Mouse (Mus musculus) heart, postnatal 36 days (tissue): ENCODE data around the gene Nagpa. TPM values are rescaled to one million over a fixed set of nuclear protein-coding genes. Genes with fewer than 3 reads are reported as not detected.

ENCODE experiments used
- DNase-seq, 2 experiments: peaks; one replicate each; pipeline ENCODE4 v3.0.0; 2021 to 2022
- intact Hi-C: fragments of 180-260 bp; cut with DNase I; formaldehyde crosslinking; loops from one replicate; pipeline ENCODE4 v1.15.1; 2025
- total RNA-seq, 2 experiments: library from RNA; stranded (reverse); gene quantifications; 2 replicates each; pipeline ENCODE4 v1.2.3; 2021

The Nagpa gene
- total RNA-seq, 2 experiments from 2014 or later = 13.4 to 14.5 TPM

DNA sequence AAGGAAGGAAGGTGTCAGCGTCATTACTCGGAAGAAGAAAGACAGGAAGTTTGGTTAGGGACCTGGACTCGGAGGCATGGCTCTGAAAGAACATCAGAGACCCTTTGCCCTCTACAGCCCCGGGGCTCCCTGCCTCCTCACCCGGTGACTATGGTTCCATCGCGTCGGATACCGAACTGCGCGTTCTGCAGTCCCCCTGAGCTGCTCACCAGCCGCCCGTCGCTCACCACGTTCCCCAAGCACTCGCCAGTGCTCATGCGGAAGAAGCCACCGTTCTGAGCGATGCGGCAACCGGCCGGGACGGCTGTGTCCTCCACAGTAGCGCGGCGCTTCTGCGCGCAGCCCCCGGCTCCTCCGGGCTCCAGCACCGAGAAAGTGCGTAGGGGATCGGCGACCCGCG, 612 bp downstream of the Nagpa start:
- intact Hi-C loops = loop anchor here (2.0 kb wide), 1 partner anchor 52 kb away; the partner anchor contains the start of gene Eef2kmt
- peak; percentile 28 to 42 for DNase-seq

DNA sequence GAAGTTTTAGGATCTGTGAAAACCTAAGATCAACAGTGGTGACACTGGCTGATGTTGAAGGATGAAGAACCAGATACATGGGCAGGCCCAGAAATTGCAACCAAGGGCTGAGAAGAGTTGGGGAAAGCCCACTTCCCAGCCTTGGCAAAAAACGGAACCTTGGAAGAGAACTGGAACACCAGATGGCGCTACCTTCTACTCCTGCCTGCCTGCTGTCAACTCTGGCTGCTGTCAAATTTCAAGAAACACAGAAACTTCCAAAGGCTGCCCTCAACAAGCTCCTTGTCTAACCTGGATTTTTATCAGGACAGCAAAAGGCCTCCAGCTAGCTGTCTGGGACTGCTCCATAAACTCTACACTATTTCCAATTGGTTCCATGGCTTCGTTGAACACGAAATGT, 1.1 kb downstream of the Nagpa start:
- peak; percentile 51 to 69 for DNase-seq
- intact Hi-C loops = loop anchor here (1.0 to 2.0 kb wide), 2 partner anchors 42 to 52 kb away; partner anchors contain the start of gene Eef2kmt

DNA sequence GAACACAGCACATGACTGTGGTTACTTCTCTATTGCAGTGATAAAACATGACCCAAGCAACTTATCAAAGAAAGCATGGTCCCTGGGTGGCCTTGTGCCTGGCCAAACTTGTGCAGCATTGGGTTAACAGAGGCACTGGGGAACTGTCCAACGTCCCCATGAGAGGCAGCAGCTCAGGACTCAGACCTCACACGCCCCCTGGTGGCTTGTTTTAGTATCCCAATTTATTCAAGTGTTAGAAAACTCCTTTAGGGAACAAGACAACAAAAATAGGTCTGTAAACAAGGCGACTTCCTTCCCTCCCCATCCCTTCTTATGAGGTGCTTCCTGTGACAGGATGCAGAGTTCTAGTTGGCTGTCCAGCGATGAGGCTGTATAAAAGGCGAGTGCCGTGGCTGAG, 8.7 kb downstream of the Nagpa start:
- DNase-seq = peak; percentile 57 to 62
- intact Hi-C loops = loop anchor here (2.0 to 5.0 kb wide), 2 partner anchors 48 to 143 kb away; partner anchors contain the start of genes Sec14l5 and Ubn1

DNA sequence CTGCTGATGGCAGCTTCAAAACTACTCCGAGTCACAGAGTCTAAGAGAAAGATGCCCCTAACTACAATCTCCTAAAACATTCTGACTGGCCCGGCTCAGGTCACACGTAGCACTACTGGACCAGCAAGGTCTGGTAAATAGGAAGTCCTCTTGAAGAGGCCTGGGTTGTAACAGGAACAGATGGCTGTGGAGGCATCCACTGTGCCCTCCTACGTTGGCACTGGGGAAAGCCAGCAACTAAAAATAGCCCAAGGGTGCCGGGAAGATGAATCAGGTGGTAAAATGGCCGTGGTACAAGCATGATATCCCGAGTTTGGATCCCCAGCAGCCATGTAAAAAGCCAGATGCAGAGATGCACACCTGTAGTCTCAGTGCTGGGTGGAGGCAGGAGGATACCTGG, 17.6 kb downstream of the Nagpa start:
- intact Hi-C loops = no loop called here
- DNase-seq = peak in 1 of 2 experiments; percentile 28

DNA sequence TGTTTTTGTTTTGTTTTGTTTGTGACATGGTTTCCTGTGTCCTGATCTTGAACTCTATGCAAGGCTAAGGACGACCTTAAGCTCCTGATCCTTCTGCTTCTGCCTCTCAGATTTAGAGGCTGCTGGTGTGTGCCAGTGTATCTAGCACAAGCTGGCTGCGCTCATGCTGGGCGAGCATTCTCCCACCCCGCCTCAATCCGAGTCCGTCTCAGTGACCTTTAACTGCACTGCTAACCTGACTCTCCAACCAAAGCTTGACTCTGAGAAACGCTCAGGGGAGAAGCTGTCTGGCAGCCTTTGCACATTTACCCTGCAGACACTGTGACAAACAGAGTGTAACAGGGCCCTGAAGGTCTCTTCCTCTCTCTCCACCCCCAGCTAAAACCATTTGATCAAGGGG, 18.1 kb downstream of the Nagpa start:
- no peak for DNase-seq
- intact Hi-C loops = no loop called here

DNA sequence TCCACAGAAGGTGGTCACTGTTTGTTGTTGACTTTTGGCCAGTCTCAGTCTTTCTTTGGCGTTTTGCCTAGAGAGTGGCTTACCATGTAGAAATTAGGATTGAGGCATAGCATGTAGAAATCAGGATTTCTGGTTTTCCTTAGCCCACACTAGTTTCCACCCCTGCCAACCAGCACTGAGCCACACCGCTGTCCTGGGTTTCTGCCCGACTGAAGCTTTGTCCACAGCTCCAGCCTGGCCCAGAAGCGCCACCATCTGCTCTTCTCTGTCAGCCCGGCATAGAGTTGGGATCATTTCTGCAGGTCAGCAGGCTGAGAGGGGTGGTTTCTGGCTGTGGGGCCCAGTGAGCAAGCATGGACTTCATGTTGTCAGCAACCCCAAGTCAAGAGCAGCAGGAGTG, 18.9 kb downstream of the Nagpa start:
- no peak for DNase-seq

DNA sequence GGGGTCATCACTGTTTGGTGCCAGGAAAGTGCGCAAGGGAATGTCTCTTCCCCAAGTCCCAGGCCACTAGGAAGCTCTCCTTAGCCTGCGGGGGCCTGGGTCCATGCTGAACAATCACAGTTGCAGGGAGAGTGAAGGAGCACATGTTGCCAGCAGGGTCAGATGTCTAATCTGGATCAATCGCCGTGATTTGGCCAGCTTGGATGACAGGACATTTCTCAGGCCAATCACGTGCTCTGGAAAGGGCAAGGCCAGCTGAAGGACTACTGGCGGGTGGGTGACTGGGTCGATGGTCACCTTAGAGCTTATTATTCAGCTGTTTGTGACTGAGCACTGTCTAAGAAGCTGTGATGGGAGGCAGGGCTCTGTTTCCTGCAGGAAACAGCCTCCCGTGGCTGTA, 19.7 kb downstream of the Nagpa start:
- intact Hi-C loops = no loop called here
- DNase-seq = no peak

More for the DNA sequence above, 18.9 kb downstream of the Nagpa start:
- intact Hi-C loops = no loop called here

DNA sequence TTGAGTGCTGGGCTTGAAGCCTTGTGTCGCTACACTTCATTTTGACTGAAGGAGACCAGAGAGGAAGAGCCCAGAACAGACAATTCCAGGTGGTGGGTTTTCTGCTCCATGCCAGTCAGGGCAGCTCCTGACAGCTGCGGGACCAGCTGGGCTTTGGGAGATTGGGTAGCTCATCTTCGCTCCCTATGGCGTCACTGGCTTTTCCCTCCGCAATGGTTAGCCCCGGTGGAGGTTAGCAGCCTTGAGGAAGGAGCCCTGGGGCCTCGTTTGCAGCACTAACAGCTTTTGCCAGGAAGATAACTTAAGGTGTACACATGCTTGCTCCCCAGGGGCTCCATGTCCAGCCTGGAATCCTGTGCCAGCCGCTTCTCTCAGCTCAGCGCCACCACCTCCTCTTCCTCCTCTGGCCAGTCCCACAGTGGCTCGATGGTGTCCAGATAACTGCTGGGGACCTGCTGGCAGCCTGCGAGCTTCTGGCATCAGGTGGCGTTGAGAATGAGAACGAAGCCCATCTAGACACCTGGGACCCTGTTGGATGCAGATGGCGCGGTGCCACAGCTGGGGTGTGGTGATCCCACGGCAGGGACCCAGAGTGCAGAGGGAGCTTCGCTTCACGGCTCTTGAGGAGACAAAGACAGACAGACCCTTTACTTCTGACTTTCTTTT, 20.4 kb downstream of the Nagpa start:
- no peak for DNase-seq
- intact Hi-C loops = no loop called here

DNA sequence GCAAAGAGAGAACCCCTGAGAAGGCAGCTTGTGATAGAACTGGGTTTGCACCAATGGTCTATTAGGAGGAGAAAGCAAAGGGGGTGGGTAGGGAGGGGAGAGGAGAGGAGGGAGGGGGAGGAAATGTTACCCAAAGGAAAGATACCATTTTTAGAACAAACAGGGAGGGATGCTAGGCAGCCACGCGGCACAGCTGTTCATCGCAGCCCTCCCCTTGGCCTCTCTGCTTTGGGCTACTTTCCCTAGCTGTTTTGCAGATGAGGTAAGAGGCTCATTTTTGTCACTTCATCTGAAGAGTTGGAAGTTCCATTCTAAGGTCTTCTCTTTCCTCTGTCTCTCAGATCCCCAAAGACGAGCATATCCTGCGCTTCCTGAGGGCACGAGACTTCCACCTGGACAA, 31.2 kb downstream of the Nagpa start:
- intact Hi-C loops = no loop called here
- DNase-seq = no peak

DNA sequence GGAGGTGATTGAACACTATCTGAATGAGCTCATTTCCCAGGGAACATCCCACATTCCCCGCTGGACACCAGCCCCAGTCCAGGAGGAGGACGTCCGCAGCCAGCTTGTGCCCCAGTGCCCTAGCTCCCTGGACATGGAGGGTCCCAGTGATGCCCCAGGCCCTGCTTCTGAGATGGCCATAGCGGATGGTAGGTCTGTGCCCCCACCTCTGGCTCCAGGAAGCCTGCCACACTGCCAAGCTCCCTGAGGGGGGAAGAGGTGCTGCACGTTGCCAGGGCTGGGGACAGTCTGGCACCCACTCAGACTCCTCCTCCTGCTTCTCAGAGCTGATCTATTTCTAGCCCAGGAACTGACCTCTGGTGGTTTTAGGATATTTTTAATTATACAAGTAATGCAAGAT, 35.0 kb downstream of the Nagpa start:
- intact Hi-C loops = no loop called here
- peak; percentile 48 to 62 for DNase-seq

DNA sequence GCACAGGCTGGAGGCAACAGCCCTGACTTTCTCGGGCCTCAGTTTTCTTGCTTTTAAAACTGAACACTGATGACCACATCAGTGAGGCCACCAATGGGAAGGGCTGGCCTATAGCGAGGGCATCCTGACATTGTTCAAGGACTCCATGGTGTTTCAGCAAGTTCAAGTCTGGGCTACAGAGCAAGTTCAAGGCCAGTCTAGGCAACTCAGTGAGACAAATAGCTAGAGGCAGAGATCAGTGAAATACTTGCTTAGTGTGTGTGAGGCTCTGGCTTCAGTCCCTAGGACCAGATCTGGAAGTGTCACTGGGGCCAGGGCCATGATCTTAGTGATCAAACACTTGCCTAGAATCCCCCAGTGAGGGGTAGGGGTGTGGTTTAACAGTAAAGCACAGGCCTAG, 35.8 kb downstream of the Nagpa start:
- intact Hi-C loops = no loop called here
- DNase-seq = no peak

DNA sequence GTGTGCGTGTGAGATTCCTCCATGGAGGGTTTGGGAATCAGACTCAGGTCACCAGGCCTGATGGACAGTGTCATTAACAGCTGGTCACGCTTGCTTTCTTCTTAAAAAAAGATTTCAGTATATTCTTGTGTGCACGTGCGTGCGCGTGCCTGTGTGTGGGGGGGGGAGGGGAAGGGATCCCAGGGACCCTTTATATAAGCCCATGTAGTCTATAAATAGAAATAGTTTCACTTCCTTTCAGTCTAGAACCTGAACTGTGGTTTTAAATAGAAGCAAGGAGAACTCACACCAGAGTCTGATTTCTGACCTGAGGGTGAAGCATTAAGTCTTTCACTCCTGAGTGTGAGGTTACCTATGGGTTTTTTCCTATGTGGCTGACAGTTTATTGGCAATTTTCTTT, 39.5 kb downstream of the Nagpa start:
- DNase-seq = no peak
- intact Hi-C loops = no loop called here

DNA sequence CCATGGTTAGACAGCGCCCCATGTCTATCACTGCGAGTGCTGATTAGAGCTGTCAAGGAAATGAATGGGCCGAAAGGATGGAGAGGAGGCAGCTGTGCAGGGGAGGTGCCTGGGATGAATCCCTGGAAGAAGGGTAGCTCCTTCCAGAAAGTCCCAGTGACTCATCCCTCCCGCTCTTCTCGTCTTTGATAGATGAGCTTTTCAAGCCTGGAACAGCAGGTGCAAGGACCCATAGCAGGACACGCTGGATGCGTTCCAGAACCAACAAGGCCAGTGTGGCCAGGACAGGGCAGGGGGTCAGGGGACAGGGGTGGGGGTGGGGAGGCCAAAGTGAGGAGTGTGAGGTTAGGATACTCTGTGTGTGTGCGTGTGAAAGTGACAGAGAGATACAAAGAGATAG, 44.6 kb downstream of the Nagpa start:
- DNase-seq = no peak
- intact Hi-C loops = no loop called here

DNA sequence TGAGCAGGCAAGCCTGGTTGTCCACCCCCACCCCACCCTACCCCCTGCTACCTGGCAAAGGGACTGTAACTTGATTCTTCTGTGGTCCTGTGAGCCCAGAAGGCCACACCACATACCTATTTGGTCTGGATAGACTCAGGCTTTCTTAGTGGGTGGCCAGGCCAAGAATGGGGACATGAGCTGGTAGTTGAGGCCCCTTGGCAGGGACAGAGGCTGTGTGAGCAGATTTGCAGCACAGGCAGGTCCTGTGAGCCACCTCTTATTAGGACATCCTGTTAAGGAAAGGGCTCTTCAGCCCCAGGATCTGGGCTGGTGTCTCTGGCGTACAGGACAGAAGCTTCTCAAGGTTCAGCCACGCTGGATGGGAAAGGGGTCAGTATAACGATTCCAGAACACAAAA, 46.7 kb downstream of the Nagpa start:
- intact Hi-C loops = no loop called here
- DNase-seq = no peak

DNA sequence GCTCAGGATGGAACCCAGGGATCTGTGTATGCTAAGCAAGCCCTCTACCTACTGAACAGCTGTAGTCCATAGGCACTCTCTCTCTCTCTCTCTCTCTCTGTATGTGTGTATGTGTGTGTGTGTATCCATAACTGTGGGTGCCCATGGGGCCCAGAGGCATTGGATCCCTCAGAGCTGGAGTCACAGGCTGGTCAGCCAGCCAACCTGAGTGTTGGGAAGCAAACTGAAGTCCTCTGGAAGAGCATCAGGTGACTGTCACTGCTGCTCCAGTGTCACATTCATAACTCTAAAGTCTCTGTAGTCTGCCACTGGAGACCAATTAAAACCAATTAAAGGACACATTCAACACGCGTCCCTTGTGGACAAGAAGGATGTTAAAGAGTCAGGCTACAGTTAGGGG, 47.3 kb downstream of the Nagpa start:
- DNase-seq = no peak
- intact Hi-C loops = no loop called here

DNA sequence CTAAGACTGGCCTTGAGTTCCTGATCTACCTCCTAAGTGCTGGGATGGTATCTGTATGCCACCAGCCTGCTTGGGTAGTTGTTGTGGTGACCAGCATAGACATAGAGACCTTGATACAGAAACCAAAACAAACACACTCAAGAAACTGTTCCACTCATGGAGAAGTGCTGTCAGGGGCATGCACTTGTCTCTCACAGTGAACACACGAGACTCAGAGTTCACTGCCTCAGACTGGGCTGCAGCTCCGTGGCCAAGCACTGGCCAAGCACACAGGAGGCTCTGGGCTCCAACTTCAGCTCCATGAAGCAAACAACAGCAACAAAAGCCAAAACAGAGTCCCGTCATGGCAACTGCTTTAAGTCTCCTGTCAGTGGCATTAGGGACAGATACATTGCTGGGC, 48.8 kb downstream of the Nagpa start:
- intact Hi-C loops = no loop called here
- no peak for DNase-seq

DNA sequence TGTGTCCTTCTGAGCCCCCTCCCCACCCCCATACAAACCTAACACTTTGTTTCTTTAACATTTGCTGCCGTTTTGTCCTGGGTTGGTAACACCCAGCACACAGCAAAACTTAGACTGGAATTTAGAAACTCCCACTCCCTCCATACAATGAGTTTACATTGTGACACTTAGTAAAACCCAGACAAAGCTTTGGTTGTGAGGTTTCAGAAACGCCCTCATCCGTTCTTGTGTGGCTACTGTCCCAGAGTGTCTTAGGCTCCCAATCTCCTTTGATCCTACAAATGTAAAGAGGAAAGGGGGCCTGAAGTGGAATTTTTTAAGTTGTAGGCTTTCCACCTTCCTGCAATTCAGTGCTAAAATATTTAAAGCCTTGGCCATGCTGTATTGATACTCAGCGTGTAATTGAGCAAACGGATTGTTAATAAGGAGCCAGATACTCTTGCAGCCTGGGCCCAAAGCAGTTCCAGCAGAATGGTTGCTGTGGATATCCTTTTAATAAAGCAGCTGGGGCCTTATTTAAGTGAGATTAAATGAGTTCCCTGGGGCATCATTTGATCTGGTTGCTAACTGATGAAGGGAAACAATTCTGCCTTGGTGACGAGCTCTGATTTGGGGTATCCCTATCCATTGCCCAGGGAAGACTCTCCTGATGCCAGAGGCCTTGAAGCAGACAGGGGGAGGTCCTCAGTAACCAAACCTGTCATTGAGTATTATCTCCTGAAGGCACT, 50.3 kb downstream of the Nagpa start:
- DNase-seq = no peak
- intact Hi-C loops = no loop called here

DNA sequence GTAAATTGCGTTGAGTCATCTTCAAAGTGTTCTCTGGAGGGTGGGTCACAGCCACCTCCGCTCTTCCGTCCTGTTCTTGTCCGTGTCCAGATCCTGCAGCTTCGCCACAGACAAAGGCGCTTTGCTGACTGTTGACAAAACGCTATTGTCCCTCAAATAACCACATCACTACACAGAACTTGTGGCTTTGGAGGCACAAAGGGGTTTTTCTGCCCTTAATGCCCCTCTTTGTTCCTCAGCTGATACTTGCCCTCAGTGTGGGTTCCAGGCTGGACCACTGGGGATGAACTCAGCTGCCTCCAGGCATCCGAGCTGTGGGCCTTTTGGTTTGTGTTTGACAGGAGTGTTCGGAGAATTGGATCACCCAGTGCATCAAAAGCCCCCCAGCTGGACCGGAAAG, 53.3 kb downstream of the Nagpa start:
- intact Hi-C loops = no loop called here
- DNase-seq = no peak

DNA sequence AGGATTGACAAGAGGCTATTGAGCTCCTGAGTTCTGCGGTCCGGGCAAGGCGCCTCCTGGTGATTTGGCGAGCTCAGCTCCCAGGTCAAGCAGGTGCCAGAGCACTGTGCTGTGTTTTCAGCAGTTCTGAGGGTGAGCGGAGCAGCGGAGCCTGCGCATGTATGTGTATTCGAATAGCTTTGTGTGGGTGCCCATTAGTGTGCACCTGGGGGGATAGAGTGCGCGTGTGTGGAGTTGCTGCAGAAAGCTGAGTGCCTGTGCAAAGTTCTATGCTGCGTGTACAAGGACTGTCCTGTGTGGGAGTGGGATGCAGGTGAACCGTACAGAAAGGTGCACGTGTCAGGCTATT, 56.8 kb downstream of the Nagpa start, which contains the start of gene Sec14l5:
TSS of gene Sec14l5 (plus strand) at position 73 of the 349 bp plus-strand sequence.
- intact Hi-C loops = loop anchor here (2.0 to 5.0 kb wide), 2 partner anchors 48 to 90 kb away; no protein-coding TSS in a partner anchor
- DNase-seq = no peak

DNA sequence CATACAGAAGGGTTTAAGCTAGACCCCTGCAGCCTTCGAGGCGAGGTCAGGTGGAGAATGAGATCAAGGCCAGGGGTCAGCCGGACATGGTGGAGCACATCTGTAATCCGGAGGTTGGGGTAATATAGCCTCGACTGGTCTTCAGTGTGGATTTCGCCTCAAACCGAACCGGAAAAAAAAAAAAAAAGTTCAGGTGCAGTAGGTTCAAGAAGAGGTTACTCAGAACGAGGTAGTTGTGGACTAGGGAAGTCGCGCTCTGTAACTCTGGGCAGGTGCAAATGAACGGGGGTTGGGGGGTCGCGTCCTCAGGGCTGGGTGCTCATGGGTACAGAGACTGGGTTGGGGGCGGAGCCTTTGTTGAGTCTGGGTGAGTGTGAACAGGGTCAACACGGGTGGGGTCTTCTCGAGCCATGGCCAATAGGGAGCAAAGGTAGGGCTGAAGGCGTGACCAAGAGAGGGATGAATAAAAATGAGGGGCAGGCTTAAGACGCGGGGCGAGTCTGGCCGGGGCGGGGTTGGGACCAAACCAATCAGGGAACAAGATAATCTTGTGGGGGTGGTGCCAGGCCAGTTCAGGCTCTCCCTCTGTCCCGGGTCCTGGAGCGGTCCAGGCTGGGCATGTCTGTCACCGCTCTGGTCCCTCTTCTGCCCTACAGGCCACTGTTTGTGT, 57.3 kb downstream of the Nagpa start:
- peak; percentile 43 to 52 for DNase-seq
- intact Hi-C loops = loop anchor here (2.0 to 5.0 kb wide), 2 partner anchors 48 to 89 kb away; no protein-coding TSS in a partner anchor

DNA sequence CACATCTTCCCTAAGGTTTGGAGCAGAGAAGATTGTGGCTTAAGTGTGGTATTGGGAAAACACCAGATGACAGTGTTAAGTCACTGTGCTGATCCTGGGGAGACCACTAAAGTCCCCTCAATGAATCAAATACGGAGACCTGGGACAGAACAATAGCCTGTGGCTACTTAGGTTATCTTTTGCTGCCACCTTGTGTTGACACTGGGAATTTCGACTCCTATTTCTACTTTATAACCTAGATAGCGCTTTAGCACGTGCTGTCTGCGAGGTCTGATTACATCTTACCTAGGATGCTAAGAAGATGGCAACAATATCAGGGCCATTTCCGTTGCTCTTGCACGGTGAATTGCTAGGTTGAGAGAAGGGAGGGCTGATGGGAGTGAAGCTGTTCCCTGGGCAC, 58.2 kb downstream of the Nagpa start:
- DNase-seq = peak; percentile 72 to 76
- intact Hi-C loops = loop anchor here (1.0 to 5.0 kb wide), 2 partner anchors 88 to 165 kb away; no protein-coding TSS in a partner anchor
